Mouse (Mus musculus) ES-E14 (cell line): ENCODE measurements around the gene Fkbp5. TPM values are rescaled to one million over a fixed set of nuclear protein-coding genes. Genes with fewer than 3 reads are reported as not detected.

ENCODE experiments used
- DNase-seq: peaks from one replicate; pipeline ENCODE4 v3.0.0-alpha.2; 2013; ENCODE audit warnings: low read depth, low spot score
- H3K27ac ChIP-seq: 2 replicates; pipeline ENCODE4 v1.5.1; 2012; ENCODE audit warnings: low read depth, mild to moderate bottlenecking, low read length, moderate library complexity, mixed read lengths; ENCODE audit not compliant: poor library complexity, insufficient read depth, severe bottlenecking
- H3K36me3 ChIP-seq: 2 replicates; pipeline ENCODE4 v1.6.1; 2012; ENCODE audit warnings: mild to moderate bottlenecking, low read length, moderate library complexity, mixed read lengths; ENCODE audit not compliant: control insufficient read depth, poor library complexity, insufficient read depth, severe bottlenecking
- H3K4me1 ChIP-seq, 2 experiments: fragments of 150-350 bp in 1 of 2; sonication (generic) in 1 of 2; 2 replicates each; pipeline ENCODE4 v1.6.1; 2012; ENCODE audit warnings: low read length in 2 of 2, mild to moderate bottlenecking in 1 of 2, mixed read lengths in 1 of 2; ENCODE audit not compliant: control insufficient read depth in 2 of 2, insufficient read depth in 2 of 2, poor library complexity in 1 of 2
- H3K4me3 ChIP-seq, 2 experiments: fragments of 150-350 bp in 1 of 2; sonication (generic) in 1 of 2; 2 replicates each; pipeline ENCODE4 v1.5.1; 2012; ENCODE audit warnings: low read length in 2 of 2, low read depth in 1 of 2, mild to moderate bottlenecking in 1 of 2, mixed read lengths in 1 of 2; ENCODE audit not compliant: insufficient read depth in 1 of 2, poor library complexity in 1 of 2, severe bottlenecking in 1 of 2
- H3K9ac ChIP-seq: 2 replicates; pipeline ENCODE4 v1.6.1; 2012; ENCODE audit warnings: low read depth, mild to moderate bottlenecking, low read length, mixed read lengths; ENCODE audit not compliant: poor library complexity, insufficient read depth, severe bottlenecking
- H3K9me3 ChIP-seq: fragments of 150-350 bp; sonication (generic); 2 replicates; pipeline ENCODE4 v1.6.1; 2012; ENCODE audit warnings: low read depth, mild to moderate bottlenecking, low read length; ENCODE audit not compliant: control insufficient read depth, insufficient read depth
- CHD2 ChIP-seq: IDR thresholded peaks from 2 replicates; pipeline ENCODE4 v1.6.1; 2014; ENCODE audit warnings: mild to moderate bottlenecking, low read depth, low read length, inconsistent platforms
- HCFC1 ChIP-seq: IDR thresholded peaks from 2 replicates; pipeline ENCODE4 v1.6.1; 2012; ENCODE audit warnings: low read length, inconsistent platforms, borderline replicate concordance; ENCODE audit not compliant: insufficient read depth
- MAFK ChIP-seq: IDR thresholded peaks from 2 replicates; pipeline ENCODE4 v1.6.1; 2014; ENCODE audit warnings: mild to moderate bottlenecking, low read depth, low read length, inconsistent platforms; ENCODE audit not compliant: insufficient read depth
- ZC3H11A ChIP-seq: IDR thresholded peaks from 2 replicates; pipeline ENCODE4 v1.6.1; 2012; ENCODE audit warnings: low read depth, mild to moderate bottlenecking, inconsistent platforms, low read length, borderline replicate concordance
- ZNF384 ChIP-seq: IDR thresholded peaks from 2 replicates; pipeline ENCODE4 v1.6.1; 2012; ENCODE audit warnings: low read depth, low read length, inconsistent platforms
- in situ Hi-C, 2 experiments: fragments of 600-800 bp; cut with MboI; formaldehyde crosslinking; loops; one replicate each; pipeline ENCODE4 v1.15.1; 2025; ENCODE audit warnings: low sequenced_read_pairs in 2 of 2, inconsistent platforms in 1 of 2; ENCODE audit not compliant: unreplicated experiment in 2 of 2
- total RNA-seq: library from RNA; depleted of rRNA; stranded (reverse); fragments of 300-350 nt; gene quantifications from 2 replicates; pipeline ENCODE4 v1.2.3, GENCODE M21; 2012

Gene Fkbp5
- total RNA-seq, 1 experiment, result 43.6 TPM

GRCm38 (mm10) chr17:28442661-28443060 is 74.7 kb downstream of the Fkbp5 start:
- H3K36me3 ChIP-seq, result peaks cover 18% of the 10 kb centered on the region
- peaks cover 0 to 8% of the 10 kb centered on the region in 2 experiments; a peak in 3 of 4 replicates for H3K4me1 ChIP-seq
- no peak overlapping the region for H3K4me3 ChIP-seq
- no peaks in the 10 kb centered on the region for H3K9me3 ChIP-seq
- no peak overlapping the region for H3K9ac ChIP-seq
- in situ Hi-C loops, result no loop called here
- H3K27ac ChIP-seq, result no peak overlapping the region
- no peak for TF ChIP-seq MAFK
- no peak for DNase-seq

GRCm38 (mm10) chr17:28438342-28439115 is 78.8 kb downstream of the Fkbp5 start:
- in situ Hi-C loops, result no loop called here

GRCm38 (mm10) chr17:28437938-28438337 is 79.4 kb downstream of the Fkbp5 start:
- in situ Hi-C loops, result no loop called here
- Histone ChIP-seq H3K4me3 (no peak overlapping the region), H3K4me1 (peaks cover 0 to 6% of the 10 kb centered on the region in 2 experiments; a peak in 3 of 4 replicates), H3K36me3 (peaks cover 24% of the 10 kb centered on the region), H3K27ac (no peak overlapping the region), H3K9me3 (no peaks in the 10 kb centered on the region), H3K9ac (no peak overlapping the region)
- TF ChIP-seq ZNF384 (no peak), ZC3H11A (no peak), HCFC1 (no peak), CHD2 (no peak), MAFK (no peak)
- DNase-seq, result no peak

More at GRCm38 (mm10) chr17:28438342-28439115, 78.8 kb downstream of the Fkbp5 start:
- Histone ChIP-seq H3K4me1 (peaks cover 0 to 8% of the 10 kb centered on the region in 2 experiments; a peak in 3 of 4 replicates), H3K9ac (no peak overlapping the region), H3K9me3 (no peaks in the 10 kb centered on the region), H3K36me3 (peaks cover 24% of the 10 kb centered on the region), H3K27ac (no peak overlapping the region), H3K4me3 (no peak overlapping the region)
- no peak for DNase-seq
- no peak for TF ChIP-seq ZC3H11A
- TF ChIP-seq HCFC1, result no peak
- no peak for TF ChIP-seq ZNF384
- TF ChIP-seq CHD2, result no peak
- TF ChIP-seq MAFK, result no peak

GRCm38 (mm10) chr17:28434921-28435485 is 82.3 kb downstream of the Fkbp5 start:
- no peak for TF ChIP-seq CHD2
- TF ChIP-seq MAFK, result no peak
- TF ChIP-seq ZNF384, result no peak
- no peak for TF ChIP-seq HCFC1
- no peak for TF ChIP-seq ZC3H11A
- Histone ChIP-seq H3K9ac (no peak overlapping the region), H3K27ac (no peak overlapping the region), H3K4me3 (no peak overlapping the region), H3K4me1 (peaks cover 0 to 4% of the 10 kb centered on the region in 2 experiments; a peak in 1 of 4 replicates), H3K9me3 (no peaks in the 10 kb centered on the region), H3K36me3 (peaks cover 25% of the 10 kb centered on the region)
- no peak for DNase-seq
- in situ Hi-C loops, result no loop called here
